Comparison of ENCODE assay signal across 7 mouse cellular contexts in genomic region chr9:120581941-120582618, GRCm38 (mm10). TPM values are rescaled to one million over a fixed set of nuclear protein-coding genes. Genes with fewer than 3 reads are reported as not detected.
A peak's percentile ranks its signal among the peaks of the same experiment; 100 is the strongest.
DNase-seq lines count a peak whose midpoint lies in the region; ATAC-seq and TF ChIP-seq lines count a peak whose summit lies in the region.

No protein-coding gene starts in this region.

- no peak for TF ChIP-seq CTCF in G1E (IDR thresholded peaks at IDR 0.05; ENCODE audit: low read depth, low read length)

- peaks cover 13% of the 10 kb centered on the region for H3K36me3 ChIP-seq in G1E (replicated peaks)
- H3K36me3 ChIP-seq in hindbrain, embryonic 15.5 days, result no peaks in the 10 kb centered on the region
- H3K36me3 ChIP-seq in midbrain, embryonic 15.5 days (replicated peaks), result no peaks in the 10 kb centered on the region

- peak overlapping the region; percentile 67 for H3K4me2 ChIP-seq in hindbrain, embryonic 15.5 days
- peak overlapping the region; percentile 47 for H3K4me2 ChIP-seq in midbrain, embryonic 15.5 days

- peak overlapping the region; percentile 61; the same call in 1 of the 2 replicates for H3K4me3 ChIP-seq in G1E (ENCODE audit: low read depth, low read length)
- peak overlapping the region; percentile 31 for H3K4me3 ChIP-seq in hindbrain, embryonic 15.5 days
- H3K4me3 ChIP-seq in midbrain, embryonic 15.5 days, result peak overlapping the region; percentile 19

- peak overlapping the region; percentile 25; the same call in 1 of the 2 replicates for H3K9ac ChIP-seq in hindbrain, embryonic 15.5 days
- H3K9ac ChIP-seq in midbrain, embryonic 15.5 days, result 0 out of 2 replicates have a peak overlapping the region, but pooled peaks have one; percentile 22

- H3K4me1 ChIP-seq in G1E (ENCODE audit: insufficient read depth, low read depth, low read length), result peaks cover 67% of the 10 kb centered on the region
- H3K4me1 ChIP-seq in hindbrain, embryonic 15.5 days (replicated peaks), result peaks cover 23% of the 10 kb centered on the region
- H3K4me1 ChIP-seq in midbrain, embryonic 15.5 days, result peaks cover 20% of the 10 kb centered on the region

- no peaks in the 10 kb centered on the region for H3K9me3 ChIP-seq in G1E (replicated peaks)
- H3K9me3 ChIP-seq in hindbrain, embryonic 15.5 days, result no peaks in the 10 kb centered on the region
- H3K9me3 ChIP-seq in midbrain, embryonic 15.5 days, result no peaks in the 10 kb centered on the region

- peak; percentile 37 for ATAC-seq in G1E (ENCODE audit: extremely low read depth, insufficient number of reproducible peaks, low FRiP score, poor library complexity, severe bottlenecking)
- peak; percentile 52 for ATAC-seq in hindbrain, embryonic 15.5 days (ENCODE audit: low FRiP score, low read depth)
- ATAC-seq in midbrain, embryonic 15.5 days (replicated peaks), result peak; percentile 10

- WGBS in hindbrain, embryonic 15.5 days, result 25% methylated on average over 21 of the region's 21 CpGs
- 23% methylated on average over 20 of the region's 21 CpGs for WGBS in midbrain, embryonic 15.5 days

- DNase-seq in G1E (ENCODE audit: low spot score) (no peak), liver (peak; percentile 67)
- DNase-seq in adrenal gland, postnatal 25 days, result peak; percentile 51
- peak; percentile 27 to 29 for DNase-seq in frontal cortex, postnatal 36 days (ENCODE audit: low spot score in 2 of 2)
- DNase-seq in testis, postnatal 14 days (ENCODE audit: low spot score), result peak; percentile 54

- 0 out of 2 replicates have a peak overlapping the region, but pooled peaks have one; percentile 38 for H3K27ac ChIP-seq in hindbrain, embryonic 15.5 days (replicated peaks)
- H3K27ac ChIP-seq in midbrain, embryonic 15.5 days, result no peak overlapping the region

- H3K27me3 ChIP-seq in G1E (ENCODE audit: insufficient read depth, low read length), result no peaks in the 10 kb centered on the region
- H3K27me3 ChIP-seq in hindbrain, embryonic 15.5 days, result no peaks in the 10 kb centered on the region
- no peaks in the 10 kb centered on the region for H3K27me3 ChIP-seq in midbrain, embryonic 15.5 days (replicated peaks)

RNA-seq across cellular contexts. Expression of gene Rpl14, which starts 10.8 kb away (rescaled TPM):
- total RNA-seq in G1E (2014; fragmentation: Nextera tagmentation) (933 and 945 TPM in 2 replicates), G1E (2017) (1,738 and 1,944 TPM in 2 replicates)
- 1,480 and 1,513 TPM in 2 replicates for polyA plus RNA-seq in G1E (2012)
- 492 and 528 TPM in 2 replicates for total RNA-seq in adrenal gland, postnatal 25 days (2021)
- 408 and 422 TPM in 2 replicates for polyA plus RNA-seq in hindbrain, embryonic 15.5 days (2015; fragmentation: Nextera tagmentation; extraction: Ambion mirVana)
- polyA plus RNA-seq in midbrain, embryonic 15.5 days (2015; fragmentation: Nextera tagmentation; extraction: Ambion mirVana), result 370 and 375 TPM in 2 replicates

RNA-seq across cellular contexts. Expression of gene Entpd3, which starts 42.5 kb away (rescaled TPM):
- total RNA-seq in G1E (2014; fragmentation: Nextera tagmentation) (0.19 TPM in 1 of 2 replicates, not detected in the other), G1E (2017) (0.22 and 0.23 TPM in 2 replicates)
- not detected in 2 replicates for polyA plus RNA-seq in G1E (2012)
- total RNA-seq in adrenal gland, postnatal 25 days (2021), result 1.8 and 2.3 TPM in 2 replicates
- polyA plus RNA-seq in hindbrain, embryonic 15.5 days (2015; fragmentation: Nextera tagmentation; extraction: Ambion mirVana), result 3.2 and 4.1 TPM in 2 replicates
- polyA plus RNA-seq in midbrain, embryonic 15.5 days (2015; fragmentation: Nextera tagmentation; extraction: Ambion mirVana), result 3.1 and 4.0 TPM in 2 replicates
